Mouse (Mus musculus) limb, embryonic 11.5 days (tissue): ENCODE measurements at regions not wholly inside any gene's neighbourhood (a gene's known extent, or its start where the extent isn't known, plus 50 kb on each side); places are given as distances from the start of the nearest gene placed in this dataset.
A peak's percentile ranks its signal among the peaks of the same experiment; 100 is the strongest.

Source experiments
- ATAC-seq: fragments of 200-750 bp; cut with Nextera tagmentation; 2 replicates; pipeline ENCODE4 v1.8.0; 2017; ENCODE audit warnings: low read depth; ENCODE audit not compliant: insufficient number of reproducible peaks, low FRiP score, low TSS enrichment
- DNase-seq: peaks from one replicate; pipeline ENCODE4 v3.0.0-alpha.2; 2015; ENCODE audit warnings: low spot score
- H3K27ac ChIP-seq: fragments of 300-500 bp; sonication (generic); replicated peaks from 2 replicates; pipeline ENCODE4 v1.5.1; 2014; ENCODE audit warnings: low read depth, mild to moderate bottlenecking, low read length
- H3K27me3 ChIP-seq: fragments of 300-500 bp; sonication (generic); 2 replicates; pipeline ENCODE4 v1.6.1; 2014; ENCODE audit warnings: mild to moderate bottlenecking, low read length, mixed read lengths; ENCODE audit not compliant: control insufficient read depth, insufficient read depth
- H3K36me3 ChIP-seq: fragments of 300-500 bp; sonication (generic); 2 replicates; pipeline ENCODE4 v1.6.1; 2014; ENCODE audit warnings: mild to moderate bottlenecking, low read length, moderate library complexity, mixed read lengths; ENCODE audit not compliant: control insufficient read depth, insufficient read depth
- H3K4me1 ChIP-seq: fragments of 300-500 bp; sonication (generic); 2 replicates; pipeline ENCODE4 v1.6.1; 2014; ENCODE audit warnings: low read length, mixed read lengths; ENCODE audit not compliant: control insufficient read depth, insufficient read depth
- H3K4me2 ChIP-seq: fragments of 300-500 bp; sonication (generic); 2 replicates; pipeline ENCODE4 v1.6.1; 2014; ENCODE audit warnings: low read depth, mild to moderate bottlenecking, moderate library complexity; ENCODE audit not compliant: severe bottlenecking
- H3K4me3 ChIP-seq: fragments of 300-500 bp; sonication (generic); 2 replicates; pipeline ENCODE4 v1.5.1; 2014; ENCODE audit warnings: low read depth, low read length
- H3K9ac ChIP-seq: fragments of 300-500 bp; sonication (generic); 2 replicates; pipeline ENCODE4 v1.6.1; 2014; ENCODE audit warnings: mild to moderate bottlenecking, low read length
- H3K9me3 ChIP-seq: fragments of 300-500 bp; sonication (generic); 2 replicates; pipeline ENCODE4 v1.6.1; 2016; ENCODE audit warnings: low read length; ENCODE audit not compliant: control insufficient read depth
- WGBS: fragments of 180-500 bp; shearing (Covaris S2); extraction: QIAGEN DNeasy Blood & Tissue Kit; methylation state at CpG from one replicate; pipeline ENCODE4 v1.1.7; 2014; 5-methylcytosine and 5-hydroxymethylcytosine counted together

- Histone ChIP-seq H3K27ac (no peak overlapping the region), H3K4me1 (no peaks in the 10 kb centered on the region), H3K4me2 (no peak overlapping the region), H3K9ac (no peak overlapping the region), H3K27me3 (no peaks in the 10 kb centered on the region), H3K4me3 (no peak overlapping the region), H3K9me3 (no peaks in the 10 kb centered on the region), H3K36me3 (no peaks in the 10 kb centered on the region)
- DNase-seq (no peak), ATAC-seq (no peak)
- 71% methylated on average over 2 of the region's 2 CpGs for WGBS
Observed at GRCm38 (mm10) chr15:15637130-15637529, 1091.4 kb upstream of the Cdh9 start.

- no peak overlapping the region for H3K27ac ChIP-seq
- no peaks in the 10 kb centered on the region for H3K4me1 ChIP-seq
- no peaks in the 10 kb centered on the region for H3K27me3 ChIP-seq
- ATAC-seq (no peak), DNase-seq (no peak)
- H3K4me2 ChIP-seq = no peak overlapping the region
- WGBS = 92% methylated on average over 5 of the region's 5 CpGs
- no peak overlapping the region for H3K4me3 ChIP-seq
- H3K9me3 ChIP-seq = no peaks in the 10 kb centered on the region
- H3K36me3 ChIP-seq = no peaks in the 10 kb centered on the region
- H3K9ac ChIP-seq = no peak overlapping the region
Observed at GRCm38 (mm10) chr15:15648734-15649133, 1079.8 kb upstream of the Cdh9 start.

DNA sequence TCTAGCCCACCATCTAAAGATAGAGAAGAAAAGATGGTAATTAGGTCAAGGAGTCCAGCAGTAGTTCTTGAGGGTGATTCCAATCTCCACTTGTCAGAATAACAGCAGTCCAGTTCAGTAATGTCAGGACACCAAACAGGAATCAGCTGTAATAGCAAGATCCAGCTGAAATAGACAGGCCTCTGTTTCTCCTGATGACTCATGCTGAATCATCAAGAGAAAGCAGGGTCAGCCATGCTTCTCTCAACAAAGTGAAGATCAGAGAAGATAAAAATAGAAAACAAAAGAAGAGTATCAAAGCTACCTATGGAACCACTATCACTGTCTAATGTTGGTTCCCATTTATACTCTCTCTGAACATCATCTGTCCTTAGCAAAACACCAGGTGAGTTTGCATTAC is 1061.8 kb upstream of the Cdh9 start:
- Histone ChIP-seq H3K27me3 (no peaks in the 10 kb centered on the region), H3K4me2 (no peak overlapping the region), H3K9ac (no peak overlapping the region), H3K4me1 (no peaks in the 10 kb centered on the region), H3K9me3 (no peaks in the 10 kb centered on the region), H3K4me3 (no peak overlapping the region), H3K36me3 (no peaks in the 10 kb centered on the region), H3K27ac (no peak overlapping the region)
- ATAC-seq = no peak
- DNase-seq = no peak

GRCm38 (mm10) chr15:15692713-15693112 is 1035.8 kb upstream of the Cdh9 start:
- 35% methylated on average over 2 of the region's 2 CpGs for WGBS
- no peak overlapping the region for H3K27ac ChIP-seq
- no peaks in the 10 kb centered on the region for H3K36me3 ChIP-seq
- no peaks in the 10 kb centered on the region for H3K4me1 ChIP-seq
- DNase-seq = no peak
- no peaks in the 10 kb centered on the region for H3K9me3 ChIP-seq
- H3K9ac ChIP-seq = no peak overlapping the region
- H3K27me3 ChIP-seq = no peaks in the 10 kb centered on the region
- H3K4me2 ChIP-seq = no peak overlapping the region
- ATAC-seq = peak; percentile 54; the same call in 1 of the 2 replicates
- H3K4me3 ChIP-seq = no peak overlapping the region

DNA sequence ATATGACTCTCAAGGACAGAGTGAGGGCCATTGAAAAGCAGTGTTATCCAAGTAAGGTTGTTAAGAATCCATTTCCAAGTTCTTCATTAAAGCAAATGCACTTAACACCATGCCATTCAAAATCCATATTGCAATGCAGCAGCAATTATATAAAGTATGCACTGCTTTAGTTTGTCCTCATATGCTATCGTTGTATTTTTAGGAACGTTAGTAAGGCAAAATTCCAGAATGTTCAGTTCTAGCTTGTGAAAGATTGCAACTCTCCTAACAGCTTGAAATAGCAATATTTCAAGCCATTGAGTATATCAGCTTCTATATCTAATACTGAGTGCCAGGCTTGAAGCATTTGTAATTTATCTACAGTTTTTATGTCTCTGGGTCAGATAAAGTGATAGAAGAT is 1011.9 kb upstream of the Cdh9 start:
- ATAC-seq (no peak), DNase-seq (no peak)
- Histone ChIP-seq H3K9me3 (no peaks in the 10 kb centered on the region), H3K4me2 (no peak overlapping the region), H3K9ac (no peak overlapping the region), H3K4me3 (no peak overlapping the region), H3K4me1 (no peaks in the 10 kb centered on the region), H3K36me3 (no peaks in the 10 kb centered on the region), H3K27me3 (no peaks in the 10 kb centered on the region), H3K27ac (no peak overlapping the region)
- 87% methylated on average over 2 of the region's 2 CpGs for WGBS

DNA sequence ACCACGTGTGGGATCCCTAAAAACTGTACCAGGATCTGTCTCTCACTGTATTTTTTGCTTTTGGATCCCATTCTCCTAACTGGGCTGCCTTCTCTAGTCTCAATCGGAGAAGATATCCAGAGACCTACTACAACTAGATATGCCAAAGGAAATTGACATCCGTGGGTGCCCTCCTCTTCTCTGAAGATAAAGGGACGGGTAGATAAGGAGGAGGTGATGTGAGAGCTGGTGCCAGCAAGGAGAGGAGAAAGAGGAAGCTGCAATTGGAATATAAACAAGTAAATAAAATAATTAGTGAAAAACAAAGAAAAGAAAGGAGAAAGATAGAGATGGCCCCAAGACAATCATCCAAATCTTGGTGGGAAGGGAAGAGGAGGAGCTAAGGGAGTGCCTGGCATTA is 986.6 kb upstream of the Cdh9 start:
- H3K27me3 ChIP-seq = no peaks in the 10 kb centered on the region
- DNase-seq (no peak), ATAC-seq (no peak)
- no peak overlapping the region for H3K9ac ChIP-seq
- no peaks in the 10 kb centered on the region for H3K36me3 ChIP-seq
- H3K9me3 ChIP-seq = peaks cover 2% of the 10 kb centered on the region; the same call in 1 of the 2 replicates
- no peak overlapping the region for H3K4me2 ChIP-seq
- 82% methylated on average over 4 of the region's 4 CpGs for WGBS
- H3K4me1 ChIP-seq = no peaks in the 10 kb centered on the region
- no peak overlapping the region for H3K27ac ChIP-seq
- H3K4me3 ChIP-seq = no peak overlapping the region

- Histone ChIP-seq H3K9me3 (peaks cover 2% of the 10 kb centered on the region; the same call in 1 of the 2 replicates), H3K4me3 (no peak overlapping the region), H3K27me3 (no peaks in the 10 kb centered on the region), H3K4me1 (no peaks in the 10 kb centered on the region), H3K9ac (no peak overlapping the region), H3K4me2 (no peak overlapping the region), H3K36me3 (no peaks in the 10 kb centered on the region), H3K27ac (no peak overlapping the region)
- WGBS = 80% methylated on average over 5 of the region's 5 CpGs
- DNase-seq = no peak
- ATAC-seq = no peak
Observed at GRCm38 (mm10) chr15:15743011-15743410, 985.5 kb upstream of the Cdh9 start.
